Mouse (Mus musculus): ENCODE measurements around the gene Grk6. TPM values are rescaled to one million over a fixed set of nuclear protein-coding genes. Genes with fewer than 3 reads are reported as not detected.

Grk6 gene
- polyA plus RNA-seq, 1 experiment from 2014 or later: 42.7 TPM

DNA sequence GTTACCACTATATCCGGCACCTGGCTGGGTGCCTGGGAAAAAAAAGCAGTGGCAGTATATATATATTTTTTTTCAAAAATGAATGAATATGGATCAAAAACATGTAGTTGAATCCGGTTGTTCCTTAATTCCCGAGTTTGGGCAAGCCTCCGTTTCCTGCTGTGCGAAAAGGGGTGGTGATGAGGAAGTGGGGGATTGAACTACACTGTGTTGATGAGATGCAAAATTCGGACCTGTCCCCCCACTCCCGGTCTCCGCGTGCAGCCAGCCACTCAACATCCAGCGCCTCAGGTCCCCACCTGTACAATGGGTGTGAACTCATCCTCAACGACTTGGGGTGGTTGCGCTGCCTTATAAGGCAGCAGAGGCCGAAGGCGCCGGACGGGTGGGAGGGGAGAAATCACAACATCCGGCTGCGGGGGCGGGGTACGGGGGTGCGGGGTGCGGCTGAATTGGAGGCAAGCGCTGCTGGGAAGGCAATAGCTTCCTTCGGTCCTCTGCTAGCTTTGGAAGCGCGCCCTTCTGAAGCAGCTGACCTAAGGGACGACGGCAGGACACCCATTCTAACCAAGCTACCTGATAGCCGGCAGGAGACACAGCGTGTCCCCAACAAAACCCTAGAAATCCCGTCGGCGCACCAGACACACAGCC lies 461 bp upstream of the Grk6 start:
- H3K27me3 ChIP-seq (ENCODE audit: control insufficient read depth, insufficient read depth, low read length): no peaks in the 10 kb centered on the region
- H3K9ac ChIP-seq: peak overlapping the region; percentile 67
- peak overlapping the region; percentile 70 for H3K4me3 ChIP-seq (replicated peaks; ENCODE audit: low read length)
- DNase-seq (ENCODE audit: low spot score): no peak
- H3K9me3 ChIP-seq (ENCODE audit: control insufficient read depth, low read length): no peaks in the 10 kb centered on the region
- H3K4me2 ChIP-seq (replicated peaks): peak overlapping the region; percentile 69
- H3K27ac ChIP-seq: peak overlapping the region; percentile 95
- H3K36me3 ChIP-seq (replicated peaks; ENCODE audit: control insufficient read depth, insufficient read depth): no peaks in the 10 kb centered on the region
- WGBS: 1% methylated on average over 33 of the region's 33 CpGs
- peaks cover 18% of the 10 kb centered on the region for H3K4me1 ChIP-seq (replicated peaks; ENCODE audit: control insufficient read depth, insufficient read depth, low read length)
- peak; percentile 81 for ATAC-seq (ENCODE audit: low FRiP score)

DNA sequence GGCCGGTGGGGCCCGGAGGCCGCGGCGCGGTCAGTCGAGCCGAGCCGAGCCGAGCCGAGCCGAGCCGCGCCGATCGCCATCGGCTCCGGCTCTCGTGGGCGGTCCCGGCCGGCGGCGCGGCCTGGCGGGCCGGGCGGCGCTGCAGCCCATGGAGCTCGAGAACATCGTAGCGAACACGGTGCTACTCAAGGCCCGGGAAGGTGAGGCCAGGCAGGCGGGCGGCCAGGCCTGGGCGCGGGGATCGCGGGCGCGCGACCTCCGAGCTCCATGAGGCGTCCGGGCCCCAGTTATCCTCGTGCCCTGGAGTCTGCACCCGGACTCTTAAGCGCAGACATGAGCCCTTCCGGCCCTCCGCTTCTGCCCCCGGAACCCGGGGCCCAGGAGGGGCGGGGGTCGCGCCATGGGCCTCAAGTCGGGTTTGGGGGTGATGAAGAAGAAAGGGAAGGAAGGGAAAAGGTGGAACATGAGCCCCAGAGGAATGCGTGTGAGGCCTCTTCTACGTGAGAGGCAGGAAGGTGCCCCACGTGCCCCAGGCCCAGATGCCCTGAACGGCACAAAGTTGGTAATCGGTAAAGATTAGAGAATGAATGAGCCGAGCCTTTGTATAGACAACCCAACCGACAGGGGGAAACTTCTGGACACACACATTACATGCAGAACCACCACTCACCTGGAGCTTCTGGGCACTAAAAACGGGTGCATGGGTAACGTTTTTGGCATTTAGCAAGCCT lies 654 bp downstream of the Grk6 start:
- H3K9ac ChIP-seq: peak overlapping the region; percentile 91
- H3K4me2 ChIP-seq (replicated peaks): peak overlapping the region; percentile 67
- H3K27ac ChIP-seq: peak overlapping the region; percentile 95
- peaks cover 5% of the 10 kb centered on the region for H3K36me3 ChIP-seq (replicated peaks; ENCODE audit: control insufficient read depth, insufficient read depth)
- no peaks in the 10 kb centered on the region for H3K9me3 ChIP-seq (ENCODE audit: control insufficient read depth, low read length)
- H3K4me1 ChIP-seq (replicated peaks; ENCODE audit: control insufficient read depth, insufficient read depth, low read length): peaks cover 18% of the 10 kb centered on the region
- no peaks in the 10 kb centered on the region for H3K27me3 ChIP-seq (ENCODE audit: control insufficient read depth, insufficient read depth, low read length)
- no peak for ATAC-seq (ENCODE audit: low FRiP score)
- peak overlapping the region; percentile 70 for H3K4me3 ChIP-seq (replicated peaks; ENCODE audit: low read length)
- no peak for DNase-seq (ENCODE audit: low spot score)
- under 1% methylated on average over 48 of the region's 66 CpGs for WGBS

GRCm38 (mm10) chr13:55446483-55447105 lies 1.7 kb downstream of the Grk6 start:
- DNase-seq (ENCODE audit: low spot score): no peak
- no peak overlapping the region for H3K27ac ChIP-seq
- no peaks in the 10 kb centered on the region for H3K27me3 ChIP-seq (ENCODE audit: control insufficient read depth, insufficient read depth, low read length)
- no peaks in the 10 kb centered on the region for H3K9me3 ChIP-seq (ENCODE audit: control insufficient read depth, low read length)
- H3K9ac ChIP-seq: peak overlapping the region; percentile 91
- H3K36me3 ChIP-seq (replicated peaks; ENCODE audit: control insufficient read depth, insufficient read depth): peaks cover 16% of the 10 kb centered on the region
- peaks cover 18% of the 10 kb centered on the region for H3K4me1 ChIP-seq (replicated peaks; ENCODE audit: control insufficient read depth, insufficient read depth, low read length)
- peak overlapping the region; percentile 67 for H3K4me2 ChIP-seq (replicated peaks)
- 79% methylated on average over 6 of the region's 6 CpGs for WGBS
- ATAC-seq (ENCODE audit: low FRiP score): no peak
- peak overlapping the region; percentile 70 for H3K4me3 ChIP-seq (replicated peaks; ENCODE audit: low read length)

DNA sequence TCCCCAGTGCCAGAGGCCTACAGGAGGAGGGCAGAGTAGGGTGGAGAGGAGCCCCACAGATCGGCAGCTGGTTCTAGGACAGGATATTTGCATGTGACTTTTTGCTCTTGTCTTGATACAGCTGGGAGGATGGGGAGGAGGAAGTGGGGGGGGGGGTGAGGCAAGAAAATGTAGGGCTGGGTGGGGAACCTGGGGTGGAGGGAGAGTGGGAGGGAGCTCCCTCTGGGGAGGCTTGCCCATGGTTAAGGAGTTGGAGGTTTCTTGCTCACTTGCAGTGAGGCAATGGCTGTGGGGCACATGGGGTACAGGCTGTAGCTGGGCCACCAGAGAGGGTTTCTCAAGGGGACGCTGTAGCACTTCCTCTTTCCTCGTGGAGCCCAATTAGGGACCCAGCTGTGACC lies 2.7 kb downstream of the Grk6 start:
- Histone ChIP-seq H3K4me1 (replicated peaks; ENCODE audit: control insufficient read depth, insufficient read depth, low read length) (peaks cover 18% of the 10 kb centered on the region), H3K4me3 (replicated peaks; ENCODE audit: low read length) (no peak overlapping the region), H3K27me3 (ENCODE audit: control insufficient read depth, insufficient read depth, low read length) (no peaks in the 10 kb centered on the region), H3K36me3 (replicated peaks; ENCODE audit: control insufficient read depth, insufficient read depth) (peaks cover 25% of the 10 kb centered on the region), H3K9me3 (ENCODE audit: control insufficient read depth, low read length) (no peaks in the 10 kb centered on the region), H3K27ac (no peak overlapping the region), H3K4me2 (replicated peaks) (no peak overlapping the region), H3K9ac (peak overlapping the region; percentile 16; the same call in 1 of the 2 replicates)
- ATAC-seq (ENCODE audit: low FRiP score): no peak
- DNase-seq (ENCODE audit: low spot score): no peak
- 60% methylated on average over 3 of the region's 3 CpGs for WGBS

DNA sequence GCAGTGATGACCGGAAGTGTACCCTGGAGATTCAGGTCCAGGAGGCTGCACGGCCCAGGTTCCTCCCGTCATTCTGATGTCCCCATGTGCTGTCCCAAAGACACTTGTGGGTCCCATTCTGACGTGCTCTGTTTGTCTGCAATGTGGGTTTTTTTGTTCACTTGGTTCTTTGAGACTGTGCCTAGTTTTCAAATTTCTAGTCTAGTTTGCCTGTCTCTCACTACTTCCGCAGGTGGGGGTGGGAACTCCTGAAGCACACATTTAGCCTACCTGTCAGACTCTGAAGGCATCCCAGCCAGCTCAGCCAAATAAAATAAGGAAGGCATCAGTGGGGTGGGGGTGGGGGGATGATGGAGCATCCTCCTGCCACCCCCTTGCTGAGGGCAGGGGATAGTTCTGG lies 3.3 kb downstream of the Grk6 start:
- H3K4me1 ChIP-seq (replicated peaks; ENCODE audit: control insufficient read depth, insufficient read depth, low read length): peaks cover 18% of the 10 kb centered on the region
- ATAC-seq (ENCODE audit: low FRiP score): no peak
- H3K27ac ChIP-seq: no peak overlapping the region
- 93% methylated on average over 5 of the region's 5 CpGs for WGBS
- H3K4me2 ChIP-seq (replicated peaks): no peak overlapping the region
- no peaks in the 10 kb centered on the region for H3K9me3 ChIP-seq (ENCODE audit: control insufficient read depth, low read length)
- peaks cover 31% of the 10 kb centered on the region for H3K36me3 ChIP-seq (replicated peaks; ENCODE audit: control insufficient read depth, insufficient read depth)
- peak overlapping the region; percentile 16; the same call in 1 of the 2 replicates for H3K9ac ChIP-seq
- H3K4me3 ChIP-seq (replicated peaks; ENCODE audit: low read length): no peak overlapping the region
- H3K27me3 ChIP-seq (ENCODE audit: control insufficient read depth, insufficient read depth, low read length): no peaks in the 10 kb centered on the region
- no peak for DNase-seq (ENCODE audit: low spot score)

DNA sequence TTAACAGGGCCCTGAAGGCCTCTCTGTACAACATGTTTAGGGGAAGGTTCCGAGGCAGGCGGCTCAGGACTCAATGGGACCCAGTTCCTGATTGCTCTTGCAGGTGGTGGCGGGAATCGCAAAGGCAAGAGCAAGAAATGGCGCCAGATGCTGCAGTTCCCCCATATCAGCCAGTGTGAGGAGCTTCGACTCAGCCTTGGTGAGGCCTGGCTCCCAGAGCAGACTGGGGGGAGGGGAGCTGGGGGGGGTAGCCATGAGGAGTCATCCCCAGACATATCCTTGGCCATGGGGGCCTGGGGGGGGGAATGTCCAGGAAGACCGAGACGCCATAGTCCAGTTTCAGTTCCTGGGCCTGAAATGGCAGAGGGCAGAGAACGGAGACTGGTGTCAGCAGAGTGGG lies 4.3 kb downstream of the Grk6 start:
- DNase-seq (ENCODE audit: low spot score) (no peak), ATAC-seq (ENCODE audit: low FRiP score) (no peak)
- Histone ChIP-seq H3K4me1 (replicated peaks; ENCODE audit: control insufficient read depth, insufficient read depth, low read length) (peaks cover 12% of the 10 kb centered on the region), H3K27ac (no peak overlapping the region), H3K9ac (no peak overlapping the region), H3K9me3 (ENCODE audit: control insufficient read depth, low read length) (no peaks in the 10 kb centered on the region), H3K27me3 (ENCODE audit: control insufficient read depth, insufficient read depth, low read length) (no peaks in the 10 kb centered on the region), H3K36me3 (replicated peaks; ENCODE audit: control insufficient read depth, insufficient read depth) (peaks cover 42% of the 10 kb centered on the region), H3K4me2 (replicated peaks) (no peak overlapping the region), H3K4me3 (replicated peaks; ENCODE audit: low read length) (no peak overlapping the region)
- 96% methylated on average over 9 of the region's 9 CpGs for WGBS

DNA sequence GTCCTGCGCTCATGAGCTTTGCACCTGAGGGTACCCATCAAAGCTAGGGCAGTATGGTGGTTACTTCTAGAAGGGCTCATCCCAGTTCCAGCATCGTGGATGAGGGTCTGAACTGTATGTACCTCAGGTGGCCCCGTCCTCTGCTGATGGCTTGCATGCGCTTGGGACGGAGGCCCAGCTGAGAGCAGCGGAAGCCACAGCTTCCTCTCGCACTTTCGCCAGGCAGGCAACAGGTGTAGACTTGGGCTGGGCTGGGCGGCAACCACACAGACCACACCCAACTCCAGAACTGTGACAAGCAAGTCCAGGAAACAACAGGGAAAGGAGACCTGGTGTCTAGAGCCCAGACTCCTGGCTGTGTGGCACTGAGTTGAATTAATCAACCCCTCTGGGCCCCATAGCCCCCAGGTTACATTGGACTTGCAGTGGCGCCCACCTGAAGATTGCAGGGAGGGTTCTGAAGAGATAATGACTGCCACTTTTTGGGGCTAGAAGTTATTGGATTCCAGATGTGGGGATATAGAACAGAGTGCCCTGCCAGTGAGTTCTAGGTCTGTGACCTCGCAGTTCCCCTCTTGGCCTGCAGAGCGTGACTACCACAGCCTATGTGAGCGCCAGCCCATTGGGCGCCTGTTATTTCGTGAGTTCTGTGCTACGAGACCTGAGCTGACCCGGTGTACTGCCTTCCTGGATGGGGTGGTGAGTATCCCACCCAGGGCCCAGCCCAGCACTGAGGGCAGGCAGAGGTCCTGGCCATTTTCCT lies 5.0 kb downstream of the Grk6 start:
- no peak overlapping the region for H3K27ac ChIP-seq

GRCm38 (mm10) chr13:55450511-55450980 lies 5.7 kb downstream of the Grk6 start:
- Histone ChIP-seq H3K27ac (no peak overlapping the region), H3K4me1 (replicated peaks; ENCODE audit: control insufficient read depth, insufficient read depth, low read length) (peaks cover 12% of the 10 kb centered on the region), H3K36me3 (replicated peaks; ENCODE audit: control insufficient read depth, insufficient read depth) (peaks cover 53% of the 10 kb centered on the region), H3K4me3 (replicated peaks; ENCODE audit: low read length) (no peak overlapping the region), H3K27me3 (ENCODE audit: control insufficient read depth, insufficient read depth, low read length) (no peaks in the 10 kb centered on the region), H3K9ac (no peak overlapping the region), H3K4me2 (replicated peaks) (no peak overlapping the region), H3K9me3 (ENCODE audit: control insufficient read depth, low read length) (no peaks in the 10 kb centered on the region)
- ATAC-seq (ENCODE audit: low FRiP score) (no peak), DNase-seq (ENCODE audit: low spot score) (no peak)
- WGBS: 91% methylated on average over 11 of the region's 11 CpGs

More for the DNA sequence above, 5.0 kb downstream of the Grk6 start:
- WGBS: 91% methylated on average over 17 of the region's 17 CpGs
- Histone ChIP-seq H3K9ac (no peak overlapping the region), H3K4me3 (replicated peaks; ENCODE audit: low read length) (no peak overlapping the region), H3K4me1 (replicated peaks; ENCODE audit: control insufficient read depth, insufficient read depth, low read length) (peaks cover 12% of the 10 kb centered on the region), H3K27me3 (ENCODE audit: control insufficient read depth, insufficient read depth, low read length) (no peaks in the 10 kb centered on the region), H3K36me3 (replicated peaks; ENCODE audit: control insufficient read depth, insufficient read depth) (peaks cover 47% of the 10 kb centered on the region), H3K9me3 (ENCODE audit: control insufficient read depth, low read length) (no peaks in the 10 kb centered on the region), H3K4me2 (replicated peaks) (no peak overlapping the region)
- ATAC-seq (ENCODE audit: low FRiP score) (no peak), DNase-seq (ENCODE audit: low spot score) (no peak)

GRCm38 (mm10) chr13:55451296-55451695 lies 6.4 kb downstream of the Grk6 start:
- no peak for ATAC-seq (ENCODE audit: low FRiP score)
- H3K36me3 ChIP-seq (replicated peaks; ENCODE audit: control insufficient read depth, insufficient read depth): peaks cover 61% of the 10 kb centered on the region
- H3K4me3 ChIP-seq (replicated peaks; ENCODE audit: low read length): no peak overlapping the region
- no peak overlapping the region for H3K4me2 ChIP-seq (replicated peaks)
- no peak for DNase-seq (ENCODE audit: low spot score)
- H3K27ac ChIP-seq: no peak overlapping the region
- peaks cover 6% of the 10 kb centered on the region for H3K4me1 ChIP-seq (replicated peaks; ENCODE audit: control insufficient read depth, insufficient read depth, low read length)
- 92% methylated on average over 10 of the region's 10 CpGs for WGBS
- H3K9ac ChIP-seq: no peak overlapping the region
- H3K9me3 ChIP-seq (ENCODE audit: control insufficient read depth, low read length): no peaks in the 10 kb centered on the region
- no peaks in the 10 kb centered on the region for H3K27me3 ChIP-seq (ENCODE audit: control insufficient read depth, insufficient read depth, low read length)
